Mouse (Mus musculus): Measurements from ENCODE around the gene Spata13. TPM values are rescaled to one million over a fixed set of nuclear protein-coding genes. Genes with fewer than 3 reads are reported as not detected.

Gene Spata13
- polyA plus RNA-seq, 1 experiment: 21.6 TPM

DNA sequence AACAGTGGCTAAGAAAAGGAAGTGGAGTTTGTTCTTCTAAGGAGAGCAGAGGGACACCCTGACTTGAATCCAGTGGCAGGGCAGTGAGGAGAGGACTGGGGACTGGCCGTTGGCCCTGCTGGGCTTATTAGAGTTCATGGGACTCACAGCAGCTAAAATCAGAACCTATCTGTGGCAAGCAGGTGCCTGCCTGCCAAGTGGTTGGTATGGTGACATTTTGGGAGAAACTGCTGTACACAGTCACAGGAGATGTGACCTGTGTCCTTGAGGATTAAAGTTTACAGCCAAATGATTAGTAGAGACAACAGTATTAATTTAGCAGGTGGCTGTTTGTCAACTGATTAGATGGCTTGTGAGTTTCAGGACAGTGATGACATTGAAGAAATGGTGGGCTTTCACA, 172.1 kb downstream of the Spata13 start:
- TF ChIP-seq CTCF (IDR thresholded peaks at IDR 0.05; ENCODE audit: extremely low read depth, insufficient read length, insufficient replicate concordance, low read depth, low read length) (no peak), POLR2A (IDR thresholded peaks at IDR 0.05; ENCODE audit: low read depth, low read length) (no peak)
- H3K27ac ChIP-seq (ENCODE audit: insufficient read depth, low read depth, low read length): no peak overlapping the region
- no peak overlapping the region for H3K4me3 ChIP-seq (ENCODE audit: low read depth, low read length)
- H3K36me3 ChIP-seq (ENCODE audit: control insufficient read depth, insufficient read depth, low read length): peaks cover 4% of the 10 kb centered on the region; the same call in 1 of the 2 replicates
- H3K27me3 ChIP-seq (ENCODE audit: control insufficient read depth, insufficient read depth, low read length): no peaks in the 10 kb centered on the region
- 0 out of 2 replicates have a peak, but pooled peaks cover 1% of the 10 kb centered on the region for H3K4me1 ChIP-seq (ENCODE audit: control insufficient read depth, insufficient read depth, insufficient read length, low read length)
- 74% methylated on average over 1 of the region's 1 CpGs for WGBS

DNA sequence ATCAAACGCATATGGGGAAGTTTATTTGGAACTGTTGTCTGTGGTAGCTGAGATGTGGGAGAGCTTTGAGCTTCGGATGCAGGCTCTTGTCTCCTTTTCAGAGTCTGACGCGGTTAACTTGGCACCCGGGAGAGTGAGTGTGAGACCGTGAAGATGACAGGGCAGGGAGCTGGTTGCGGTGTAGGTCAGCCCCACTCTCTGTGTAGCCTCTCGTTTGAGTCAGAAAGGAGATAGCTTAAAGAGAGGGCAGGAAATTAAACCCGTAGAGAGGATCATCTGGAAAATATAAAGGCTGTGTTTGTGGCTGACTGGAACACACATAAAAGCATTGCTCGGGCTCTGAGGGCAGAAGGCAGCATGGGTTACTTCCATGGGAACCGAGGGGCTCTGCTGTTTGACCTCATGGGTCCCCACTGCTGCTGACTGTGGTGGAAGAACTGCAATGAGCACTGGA, 173.1 kb downstream of the Spata13 start:
- Histone ChIP-seq H3K4me3 (ENCODE audit: low read depth, low read length) (no peak overlapping the region), H3K4me1 (ENCODE audit: control insufficient read depth, insufficient read depth, insufficient read length, low read length) (0 out of 2 replicates have a peak, but pooled peaks cover 1% of the 10 kb centered on the region), H3K36me3 (ENCODE audit: control insufficient read depth, insufficient read depth, low read length) (peaks cover 4% of the 10 kb centered on the region; the same call in 1 of the 2 replicates), H3K27ac (ENCODE audit: insufficient read depth, low read depth, low read length) (no peak overlapping the region), H3K27me3 (ENCODE audit: control insufficient read depth, insufficient read depth, low read length) (no peaks in the 10 kb centered on the region)
- TF ChIP-seq POLR2A (IDR thresholded peaks at IDR 0.05; ENCODE audit: low read depth, low read length): no peak
- TF ChIP-seq CTCF (IDR thresholded peaks at IDR 0.05; ENCODE audit: extremely low read depth, insufficient read length, insufficient replicate concordance, low read depth, low read length): no peak
- WGBS: 67% methylated on average over 11 of the region's 11 CpGs

DNA sequence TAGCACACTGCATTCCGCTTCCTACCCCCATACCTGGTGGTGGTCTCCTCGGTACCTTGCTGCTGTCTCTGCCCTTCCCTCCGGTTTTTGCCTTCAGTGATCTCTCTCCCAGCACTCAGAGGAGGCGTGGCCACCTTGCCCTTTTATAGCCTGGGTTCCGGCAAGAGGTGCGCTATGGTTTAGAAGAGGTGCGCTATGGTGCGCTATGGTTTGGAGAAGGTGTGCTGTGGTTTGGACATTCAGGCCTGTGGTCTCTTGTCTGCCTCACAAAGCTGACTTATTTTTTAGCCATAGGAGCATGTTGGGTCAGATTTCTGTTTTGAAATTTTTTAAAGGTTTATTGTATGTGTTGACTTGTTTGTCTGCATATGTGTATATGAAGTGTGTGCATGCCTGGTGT, 176.1 kb downstream of the Spata13 start:
- H3K27ac ChIP-seq (ENCODE audit: insufficient read depth, low read depth, low read length): no peak overlapping the region
- 91% methylated on average over 8 of the region's 8 CpGs for WGBS
- TF ChIP-seq POLR2A (IDR thresholded peaks at IDR 0.05; ENCODE audit: low read depth, low read length) (no peak), CTCF (IDR thresholded peaks at IDR 0.05; ENCODE audit: extremely low read depth, insufficient read length, insufficient replicate concordance, low read depth, low read length) (no peak)

DNA sequence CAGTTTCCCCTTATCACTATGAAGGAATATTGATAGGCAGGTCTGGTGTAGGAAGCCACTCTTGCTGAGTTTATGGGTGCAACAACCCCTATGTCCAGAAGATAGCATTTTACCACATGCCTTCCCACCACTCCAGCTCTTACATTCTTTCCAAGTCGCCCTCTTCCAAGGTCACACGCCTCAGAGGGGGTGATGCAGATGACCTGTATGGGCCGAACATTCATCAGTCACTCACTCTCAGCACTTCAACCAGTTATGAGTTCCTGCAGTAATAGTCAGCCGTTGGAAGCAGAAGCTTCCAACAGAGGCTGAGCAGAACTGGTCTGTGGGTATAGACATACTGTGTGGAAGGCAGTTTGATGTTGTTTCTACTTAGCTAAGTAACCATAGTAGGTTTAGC, 177.7 kb downstream of the Spata13 start:
- Histone ChIP-seq H3K27ac (ENCODE audit: insufficient read depth, low read depth, low read length) (no peak overlapping the region), H3K4me3 (ENCODE audit: low read depth, low read length) (no peak overlapping the region), H3K4me1 (ENCODE audit: control insufficient read depth, insufficient read depth, insufficient read length, low read length) (0 out of 2 replicates have a peak, but pooled peaks cover 1% of the 10 kb centered on the region), H3K36me3 (ENCODE audit: control insufficient read depth, insufficient read depth, low read length) (peaks cover 15% of the 10 kb centered on the region), H3K27me3 (ENCODE audit: control insufficient read depth, insufficient read depth, low read length) (no peaks in the 10 kb centered on the region)
- TF ChIP-seq CTCF (IDR thresholded peaks at IDR 0.05; ENCODE audit: extremely low read depth, insufficient read length, insufficient replicate concordance, low read depth, low read length) (no peak), POLR2A (IDR thresholded peaks at IDR 0.05; ENCODE audit: low read depth, low read length) (no peak)
- WGBS: 94% methylated on average over 4 of the region's 4 CpGs

More for the DNA sequence above, 176.1 kb downstream of the Spata13 start:
- Histone ChIP-seq H3K4me1 (ENCODE audit: control insufficient read depth, insufficient read depth, insufficient read length, low read length) (0 out of 2 replicates have a peak, but pooled peaks cover 1% of the 10 kb centered on the region), H3K4me3 (ENCODE audit: low read depth, low read length) (no peak overlapping the region), H3K27me3 (ENCODE audit: control insufficient read depth, insufficient read depth, low read length) (no peaks in the 10 kb centered on the region), H3K36me3 (ENCODE audit: control insufficient read depth, insufficient read depth, low read length) (peaks cover 13% of the 10 kb centered on the region)

Other genes with a start within 250 kb of the Spata13 start
- 0.47 and 0.70 TPM in 2 replicates for gene C1qtnf9, start 134.1 kb downstream of the Spata13 start, polyA plus RNA-seq (2012; rRNA removed)
- 6.2 and 6.4 TPM in 2 replicates for gene Mipep, start 150.6 kb downstream of the Spata13 start, polyA plus RNA-seq (2012; rRNA removed)